Mouse (Mus musculus) liver, postnatal 0 days (tissue): ENCODE data around the gene Cldn14. TPM values are rescaled to one million over a fixed set of nuclear protein-coding genes. Genes with fewer than 3 reads are reported as not detected.
A peak's percentile ranks its signal among the peaks of the same experiment; 100 is the strongest.

Experiments
- ATAC-seq: fragments of 200-750 bp; cut with Nextera tagmentation; 2 replicates; pipeline ENCODE4 v1.8.0; 2017; ENCODE audit warnings: mild to moderate bottlenecking, moderate library complexity
- DNase-seq: peaks from one replicate; pipeline ENCODE4 v3.0.0-alpha.2; 2016
- H3K27ac ChIP-seq: fragments of 300-500 bp; sonication (generic); 2 replicates; pipeline ENCODE4 v1.5.1; 2014; ENCODE audit warnings: antibody characterized with exemption, moderate library complexity, mild to moderate bottlenecking, low read depth
- H3K27me3 ChIP-seq: fragments of 300-500 bp; sonication (generic); 2 replicates; pipeline ENCODE4 v1.6.1; 2014; ENCODE audit warnings: low read length, control low read depth, mixed read lengths; ENCODE audit not compliant: insufficient read depth
- H3K36me3 ChIP-seq: fragments of 300-500 bp; sonication (generic); replicated peaks from 2 replicates; pipeline ENCODE4 v1.6.1; 2014; ENCODE audit warnings: mild to moderate bottlenecking, control low read depth, low read length, moderate library complexity, mixed read lengths; ENCODE audit not compliant: insufficient read depth
- H3K4me1 ChIP-seq: fragments of 300-500 bp; sonication (generic); 2 replicates; pipeline ENCODE4 v1.6.1; 2014; ENCODE audit warnings: antibody characterized with exemption, mild to moderate bottlenecking, control low read depth; ENCODE audit not compliant: insufficient read depth
- H3K4me2 ChIP-seq: fragments of 300-500 bp; sonication (generic); 2 replicates; pipeline ENCODE4 v1.6.1; 2014; ENCODE audit warnings: low read depth, mild to moderate bottlenecking, low read length, moderate library complexity, mixed read lengths
- H3K4me3 ChIP-seq: fragments of 300-500 bp; sonication (generic); 2 replicates; pipeline ENCODE4 v1.5.1; 2014; ENCODE audit warnings: low read depth, low read length
- H3K9ac ChIP-seq: fragments of 300-500 bp; sonication (generic); replicated peaks from 2 replicates; pipeline ENCODE4 v1.6.1; 2014; ENCODE audit warnings: mild to moderate bottlenecking, moderate library complexity
- H3K9me3 ChIP-seq: fragments of 300-500 bp; sonication (generic); 2 replicates; pipeline ENCODE4 v1.6.1; 2016; ENCODE audit warnings: mild to moderate bottlenecking, control low read depth, low read length, mixed read lengths
- CTCF ChIP-seq: sonication (generic); IDR thresholded peaks from 2 replicates; pipeline ENCODE4 v1.5.1; 2016; ENCODE audit warnings: antibody characterized with exemption, low read depth
- EP300 ChIP-seq: IDR thresholded peaks from 2 replicates; pipeline ENCODE4 v1.6.1; 2016; ENCODE audit warnings: antibody characterized with exemption, low read depth, mild to moderate bottlenecking
- WGBS: fragments of 180-500 bp; shearing (Covaris S2); extraction: QIAGEN DNeasy Blood & Tissue Kit; methylation state at CpG from one replicate; pipeline ENCODE4 v1.1.7; 2014; ENCODE audit not compliant: insufficient replicate concordance; 5-methylcytosine and 5-hydroxymethylcytosine counted together
- polyA plus RNA-seq: library from polyadenylated mRNA; unstranded; fragments of >200 nt; fragmentation: Nextera tagmentation; extraction: Ambion mirVana; gene quantifications from 2 replicates; pipeline ENCODE4 v1.2.1, GENCODE M21; 2015

Cldn14 gene
- polyA plus RNA-seq, 1 experiment from 2014 or later, result 8.6 TPM

- DNase-seq, result no peak
- Histone ChIP-seq H3K4me3 (no peak overlapping the region), H3K4me2 (no peak overlapping the region), H3K9me3 (no peaks in the 10 kb centered on the region), H3K27ac (no peak overlapping the region), H3K36me3 (no peaks in the 10 kb centered on the region), H3K27me3 (peaks cover 15% of the 10 kb centered on the region; the same call in 1 of the 2 replicates), H3K4me1 (no peaks in the 10 kb centered on the region), H3K9ac (no peak overlapping the region)
- WGBS, result 53% methylated on average over 18 of the region's 18 CpGs
- ATAC-seq, result no peak
- TF ChIP-seq EP300 (no peak), CTCF (no peak)
Measured at GRCm38 (mm10) chr16:94041065-94041712, 32.6 kb upstream of the Cldn14 start.

- no peak for DNase-seq
- ATAC-seq, result no peak
- no peak overlapping the region for H3K4me3 ChIP-seq
- H3K27me3 ChIP-seq, result peaks cover 15% of the 10 kb centered on the region; the same call in 1 of the 2 replicates
- no peak overlapping the region for H3K9ac ChIP-seq
- no peaks in the 10 kb centered on the region for H3K9me3 ChIP-seq
- WGBS, result 36% methylated on average over 16 of the region's 16 CpGs
- TF ChIP-seq EP300 (no peak), CTCF (no peak)
- H3K4me1 ChIP-seq, result no peaks in the 10 kb centered on the region
- H3K4me2 ChIP-seq, result no peak overlapping the region
- H3K27ac ChIP-seq, result no peak overlapping the region
- H3K36me3 ChIP-seq, result no peaks in the 10 kb centered on the region
Measured at GRCm38 (mm10) chr16:94040485-94040884, 31.8 kb upstream of the Cldn14 start.

GRCm38 (mm10) chr16:94038986-94039341 lies 30.3 kb upstream of the Cldn14 start:
- H3K36me3 ChIP-seq, result no peaks in the 10 kb centered on the region
- no peak for ATAC-seq

GRCm38 (mm10) chr16:94038272-94038985 lies 29.8 kb upstream of the Cldn14 start:
- H3K9me3 ChIP-seq, result no peaks in the 10 kb centered on the region
- ATAC-seq (no peak), DNase-seq (peak; percentile 65)
- no peaks in the 10 kb centered on the region for H3K36me3 ChIP-seq
- 52% methylated on average over 12 of the region's 12 CpGs for WGBS
- no peak overlapping the region for H3K4me3 ChIP-seq
- TF ChIP-seq EP300, result no peak
- TF ChIP-seq CTCF, result peak; percentile 86
- H3K9ac ChIP-seq, result no peak overlapping the region
- H3K4me1 ChIP-seq, result no peaks in the 10 kb centered on the region
- no peak overlapping the region for H3K27ac ChIP-seq
- H3K4me2 ChIP-seq, result no peak overlapping the region
- peaks cover 12% of the 10 kb centered on the region; the same call in 1 of the 2 replicates for H3K27me3 ChIP-seq

More at GRCm38 (mm10) chr16:94038986-94039341, 30.3 kb upstream of the Cldn14 start:
- H3K27ac ChIP-seq, result no peak overlapping the region
- no peak for TF ChIP-seq CTCF
- TF ChIP-seq EP300, result no peak
- H3K4me2 ChIP-seq, result no peak overlapping the region
- peaks cover 12% of the 10 kb centered on the region; the same call in 1 of the 2 replicates for H3K27me3 ChIP-seq
- H3K9me3 ChIP-seq, result no peaks in the 10 kb centered on the region
- DNase-seq, result no peak
- 73% methylated on average over 9 of the region's 9 CpGs for WGBS
- no peaks in the 10 kb centered on the region for H3K4me1 ChIP-seq
- H3K9ac ChIP-seq, result no peak overlapping the region
- no peak overlapping the region for H3K4me3 ChIP-seq

GRCm38 (mm10) chr16:94037280-94037679 lies 28.6 kb upstream of the Cldn14 start:
- Histone ChIP-seq H3K9ac (no peak overlapping the region), H3K36me3 (no peaks in the 10 kb centered on the region), H3K4me3 (no peak overlapping the region), H3K4me1 (no peaks in the 10 kb centered on the region), H3K27me3 (peaks cover 12% of the 10 kb centered on the region; the same call in 1 of the 2 replicates), H3K9me3 (no peaks in the 10 kb centered on the region), H3K4me2 (no peak overlapping the region), H3K27ac (no peak overlapping the region)
- no peak for ATAC-seq
- no peak for DNase-seq
- WGBS, result 76% methylated on average over 7 of the region's 7 CpGs
- TF ChIP-seq CTCF (no peak), EP300 (no peak)

- Histone ChIP-seq H3K4me2 (no peak overlapping the region), H3K27me3 (no peaks in the 10 kb centered on the region), H3K36me3 (no peaks in the 10 kb centered on the region), H3K9me3 (no peaks in the 10 kb centered on the region), H3K9ac (no peak overlapping the region), H3K27ac (no peak overlapping the region), H3K4me1 (no peaks in the 10 kb centered on the region), H3K4me3 (no peak overlapping the region)
- ATAC-seq, result no peak
- 74% methylated on average over 9 of the region's 9 CpGs for WGBS
- no peak for TF ChIP-seq EP300
- DNase-seq, result no peak
Measured at GRCm38 (mm10) chr16:94034152-94034551, 25.5 kb upstream of the Cldn14 start.
